ENCODE assay signal across 10 mouse cellular contexts in the genomic region with DNA sequence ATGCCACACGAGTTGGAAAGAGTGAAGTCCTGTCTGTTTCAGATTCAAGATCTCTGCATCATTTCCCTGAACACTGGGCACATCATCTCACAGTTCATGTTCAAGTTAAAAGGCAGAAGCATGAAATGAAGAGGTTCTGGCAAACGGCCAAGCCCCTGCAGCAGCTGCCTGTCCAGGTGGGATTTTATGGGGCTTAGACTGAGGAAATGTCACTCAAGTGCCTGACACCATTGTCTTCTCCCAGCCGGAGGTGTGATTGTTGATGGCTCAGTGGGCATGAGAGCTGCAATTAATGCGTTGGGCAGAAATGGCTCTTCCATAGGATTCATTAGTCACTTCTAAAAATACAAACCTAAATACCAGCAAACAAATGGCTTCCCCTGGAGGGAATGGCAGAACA.
DNase-seq lines count a peak whose midpoint lies in the region; ATAC-seq lines count a peak whose summit lies in the region.
"Had no signal": no experiment of that assay in that cellular context is flagged by ENCODE, and none has a peak within 500 bp of the region (broad histone marks: within the 10 kb centered on the region; RNA-seq: fewer than 3 reads in every experiment).

No protein-coding gene starts in this region.

- WGBS in hindbrain, embryonic 11.5 days, result 51% methylated on average over 4 of the region's 4 CpGs
- 50% methylated on average over 4 of the region's 4 CpGs for WGBS in hindbrain, embryonic 10.5 days
- 31% methylated on average over 4 of the region's 4 CpGs for WGBS in hindbrain, embryonic 14.5 days

- H3K4me1 ChIP-seq in hindbrain, embryonic 11.5 days (replicated peaks; ENCODE audit: control insufficient read depth, insufficient read depth, low read length), result no peaks in the 10 kb centered on the region
- H3K4me1 ChIP-seq in hindbrain, embryonic 10.5 days (replicated peaks), result no peaks in the 10 kb centered on the region
- peaks cover 3% of the 10 kb centered on the region; the same call in 1 of the 2 replicates for H3K4me1 ChIP-seq in hindbrain, embryonic 14.5 days (replicated peaks; ENCODE audit: control insufficient read depth, insufficient read depth, low read length)
- H3K4me1 ChIP-seq: hindbrain, embryonic 15.5 days had no signal

- no peak overlapping the region for H3K9ac ChIP-seq in hindbrain, embryonic 11.5 days (ENCODE audit: low read depth, low read length)
- no peak overlapping the region for H3K9ac ChIP-seq in hindbrain, embryonic 14.5 days
- H3K9ac ChIP-seq: hindbrain, embryonic 15.5 days had no signal

- peak; percentile 1 for DNase-seq in hindbrain, embryonic 11.5 days (ENCODE audit: low spot score)
- DNase-seq in hindbrain, embryonic 10.5 days (ENCODE audit: low spot score), result no peak
- peak; percentile 4 for DNase-seq in right cerebral cortex, postnatal 14 days
- no peak for DNase-seq in right cerebral cortex, adult 18-20 months
- DNase-seq in hindbrain, embryonic 14.5 days (ENCODE audit: low spot score), result peak; percentile 42
- DNase-seq in retina, postnatal 1 day, result peak; percentile 39
- no peak for DNase-seq in testis, postnatal 14 days (ENCODE audit: low spot score)
- DNase-seq in left cerebral cortex, postnatal 36 days (ENCODE audit: low spot score in 2 of 2), result no peak
- DNase-seq: adrenal gland, adult 8-10 months had no signal

- H3K9me3 ChIP-seq in hindbrain, embryonic 11.5 days (ENCODE audit: control insufficient read depth, low read length), result no peaks in the 10 kb centered on the region
- no peaks in the 10 kb centered on the region for H3K9me3 ChIP-seq in hindbrain, embryonic 10.5 days
- no peaks in the 10 kb centered on the region for H3K9me3 ChIP-seq in hindbrain, embryonic 14.5 days (ENCODE audit: control insufficient read depth, low read length)
- H3K9me3 ChIP-seq: hindbrain, embryonic 15.5 days had no signal

- H3K27me3 ChIP-seq in hindbrain, embryonic 11.5 days (ENCODE audit: control insufficient read depth, insufficient read depth, low read length), result no peaks in the 10 kb centered on the region
- no peaks in the 10 kb centered on the region for H3K27me3 ChIP-seq in hindbrain, embryonic 10.5 days (ENCODE audit: insufficient read depth, poor library complexity, severe bottlenecking)
- H3K27me3 ChIP-seq in hindbrain, embryonic 14.5 days (ENCODE audit: control insufficient read depth, insufficient read depth, low read length), result no peaks in the 10 kb centered on the region
- H3K27me3 ChIP-seq: hindbrain, embryonic 15.5 days had no signal

- H3K36me3 ChIP-seq in hindbrain, embryonic 11.5 days (ENCODE audit: control insufficient read depth, insufficient read depth, low read length), result no peaks in the 10 kb centered on the region
- no peaks in the 10 kb centered on the region for H3K36me3 ChIP-seq in hindbrain, embryonic 10.5 days
- no peaks in the 10 kb centered on the region for H3K36me3 ChIP-seq in hindbrain, embryonic 14.5 days (replicated peaks; ENCODE audit: control insufficient read depth, insufficient read depth)
- H3K36me3 ChIP-seq: hindbrain, embryonic 15.5 days had no signal

- H3K27ac ChIP-seq in hindbrain, embryonic 11.5 days (ENCODE audit: low read depth, low read length), result no peak overlapping the region
- no peak overlapping the region for H3K27ac ChIP-seq in hindbrain, embryonic 10.5 days
- H3K27ac ChIP-seq in hindbrain, embryonic 14.5 days, result no peak overlapping the region
- H3K27ac ChIP-seq: hindbrain, embryonic 15.5 days had no signal

- ATAC-seq in hindbrain, embryonic 11.5 days (ENCODE audit: low FRiP score), result peak; percentile 33; the same call in 1 of the 2 replicates
- ATAC-seq in hindbrain, embryonic 14.5 days (ENCODE audit: low FRiP score), result no peak

- H3K4me2 ChIP-seq in hindbrain, embryonic 11.5 days (replicated peaks; ENCODE audit: low read depth, low read length), result no peak overlapping the region
- H3K4me2 ChIP-seq in hindbrain, embryonic 14.5 days (replicated peaks), result no peak overlapping the region
- H3K4me2 ChIP-seq: hindbrain, embryonic 15.5 days had no signal

- intact Hi-C loops in left cerebral cortex, postnatal 36 days (cut with DNase I), result no loop called here

- H3K4me3 ChIP-seq in hindbrain, embryonic 11.5 days (ENCODE audit: low read depth, low read length), result no peak overlapping the region
- H3K4me3 ChIP-seq in hindbrain, embryonic 10.5 days, result no peak overlapping the region
- H3K4me3 ChIP-seq in hindbrain, embryonic 14.5 days (replicated peaks; ENCODE audit: low read length), result no peak overlapping the region
- H3K4me3 ChIP-seq: hindbrain, embryonic 15.5 days had no signal

Comparison
In these comparisons a context has a peak if more than half of its experiments do, and no peak if none do; other contexts are left out.
1. DNase-seq: peak in hindbrain, embryonic 11.5 days (single experiment), right cerebral cortex, postnatal 14 days (single experiment), hindbrain, embryonic 14.5 days (single experiment) and retina, postnatal 1 day (single experiment); none in hindbrain, embryonic 10.5 days (single experiment), right cerebral cortex, adult 18-20 months (single experiment), testis, postnatal 14 days (single experiment) and left cerebral cortex, postnatal 36 days (0 of 2).